Mouse (Mus musculus) megakaryocyte, adult 5-6 weeks (primary cell): ENCODE measurements around the gene Ndufv3. TPM values are rescaled to one million over a fixed set of nuclear protein-coding genes. Genes with fewer than 3 reads are reported as not detected.
"Not testable (repeated sequence)": the region's sequence is repeated elsewhere in the genome, so short reads cannot be mapped to it uniquely, and the experiment has no call there.

Experiments used
- ATAC-seq: 2 replicates; pipeline ENCODE4 v1.8.0; 2016; ENCODE audit warnings: mild to moderate bottlenecking, inconsistent platforms; ENCODE audit not compliant: poor library complexity, severe bottlenecking
- total RNA-seq, 2 experiments: library from RNA; stranded (forward) in 1 of 2; stranded (reverse) in 1 of 2; fragments of 153-499, 151-499 nt in 1 of 2; fragments of 221-1000, 200-1000 nt in 1 of 2; gene quantifications; 2 replicates each; pipeline versions ENCODE4 v1.2.3 to v1.2.4; 2015 to 2017

The Ndufv3 gene
- total RNA-seq, 2 experiments from 2014 or later: 95.7 to 217 TPM

GRCm38 (mm10) chr17:31511792-31512495 is 8.0 kb upstream of the Ndufv3 start:
- peak; percentile 99 for ATAC-seq

GRCm38 (mm10) chr17:31512593-31512992 is 7.3 kb upstream of the Ndufv3 start:
- 0 out of 2 replicates have a peak, but pooled peaks have one; percentile 11 for ATAC-seq

GRCm38 (mm10) chr17:31514696-31515095 is 5.2 kb upstream of the Ndufv3 start:
- ATAC-seq: no peak

- peak; percentile 47 for ATAC-seq
Observed at GRCm38 (mm10) chr17:31519344-31519945, 470 bp upstream of the Ndufv3 start.

- ATAC-seq: no peak
Observed at GRCm38 (mm10) chr17:31520895-31521294, 980 bp downstream of the Ndufv3 start.

- ATAC-seq: no peak
Observed at GRCm38 (mm10) chr17:31521948-31522347, 2.0 kb downstream of the Ndufv3 start.

GRCm38 (mm10) chr17:31525114-31525513 is 5.2 kb downstream of the Ndufv3 start:
- ATAC-seq: no peak

GRCm38 (mm10) chr17:31525816-31526215 is 5.9 kb downstream of the Ndufv3 start:
- no peak for ATAC-seq

GRCm38 (mm10) chr17:31529314-31529713 is 9.4 kb downstream of the Ndufv3 start:
- 0 out of 2 replicates have a peak, but pooled peaks have one; percentile 52 for ATAC-seq

GRCm38 (mm10) chr17:31531441-31532158 is 11.7 kb downstream of the Ndufv3 start:
- no peak for ATAC-seq

GRCm38 (mm10) chr17:31532331-31532730 is 12.4 kb downstream of the Ndufv3 start:
- not testable (repeated sequence) for ATAC-seq

GRCm38 (mm10) chr17:31535358-31535757 is 15.4 kb downstream of the Ndufv3 start:
- ATAC-seq: no peak

GRCm38 (mm10) chr17:31535871-31536629 is 16.1 kb downstream of the Ndufv3 start:
- no peak for ATAC-seq

GRCm38 (mm10) chr17:31540101-31540500 is 20.2 kb downstream of the Ndufv3 start:
- ATAC-seq: no peak

GRCm38 (mm10) chr17:31540809-31541459 is 21.0 kb downstream of the Ndufv3 start:
- no peak for ATAC-seq

GRCm38 (mm10) chr17:31541460-31541831 is 21.5 kb downstream of the Ndufv3 start:
- ATAC-seq: no peak

GRCm38 (mm10) chr17:31543574-31543973 is 23.7 kb downstream of the Ndufv3 start:
- no peak for ATAC-seq

- ATAC-seq: no peak
Observed at GRCm38 (mm10) chr17:31546444-31547196, 26.7 kb downstream of the Ndufv3 start.

- no peak for ATAC-seq
Observed at GRCm38 (mm10) chr17:31547974-31548373, 28.1 kb downstream of the Ndufv3 start.

- no peak for ATAC-seq
Observed at GRCm38 (mm10) chr17:31549389-31549788, 29.5 kb downstream of the Ndufv3 start.
